Comparison of ENCODE assay signal across 9 mouse cellular contexts in the genomic region with DNA sequence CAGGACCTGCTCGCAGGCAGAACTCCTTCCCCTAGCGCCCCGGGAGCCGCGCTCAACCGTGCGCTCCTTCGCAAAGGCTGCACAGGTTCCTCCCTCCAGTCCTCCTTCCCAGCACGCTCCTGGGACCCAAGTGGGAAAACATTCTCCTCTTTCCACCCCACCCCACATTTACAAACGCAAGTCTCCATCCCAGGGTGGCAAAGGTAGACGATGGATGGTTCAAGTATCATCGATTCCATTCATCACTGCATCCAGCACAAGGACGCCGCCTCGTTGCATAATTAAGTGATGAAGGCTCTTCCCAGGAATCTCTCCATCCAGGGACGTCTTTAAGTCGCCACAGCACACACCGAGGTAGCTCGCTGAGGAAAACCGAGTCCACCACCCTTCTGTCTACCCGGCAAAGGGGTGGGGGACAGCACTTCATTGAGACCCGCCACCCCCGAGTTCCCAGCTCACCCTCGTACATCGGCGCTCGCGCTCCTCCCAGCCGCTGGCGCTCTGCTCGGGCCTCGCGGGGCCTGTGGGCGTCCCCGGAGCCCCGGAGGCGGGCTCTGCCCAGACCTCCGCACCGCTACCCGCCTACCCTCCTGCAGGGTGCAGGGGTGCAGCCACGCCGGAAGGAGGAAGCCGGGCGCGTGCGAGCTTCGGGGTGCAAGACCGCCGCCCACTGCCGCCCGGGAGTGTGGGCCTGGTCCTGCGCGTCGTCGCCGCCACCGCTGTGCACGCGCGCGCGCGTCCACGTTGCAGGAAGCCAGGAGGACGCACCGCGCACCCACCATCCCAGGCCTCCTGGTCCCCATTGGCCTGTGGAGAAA. TPM values are rescaled to one million over a fixed set of nuclear protein-coding genes. Genes with fewer than 3 reads are reported as not detected.
DNase-seq lines count a peak whose midpoint lies in the region; ATAC-seq and TF ChIP-seq lines count a peak whose summit lies in the region.
"Had no signal": no experiment of that assay in that cellular context is flagged by ENCODE, and none has a peak within 500 bp of the region (broad histone marks: within the 10 kb centered on the region; RNA-seq: fewer than 3 reads in every experiment).

A gene (minus strand): TSS at position 731 of the 818 bp plus-strand sequence.

- ATAC-seq in hindbrain, postnatal 0 days = peak; percentile 91

- peak; percentile 86 for DNase-seq in ZHBTc4 (ENCODE audit: low read depth, low spot score)
- DNase-seq in gastrocnemius, postnatal 10 days = peak; percentile 49
- peak; percentile 92 for DNase-seq in hindbrain, postnatal 0 days (ENCODE audit: low spot score)
- peak; percentile 85 to 86 for DNase-seq in left cerebral cortex, adult 2 months (ENCODE audit: extremely low spot score in 1 of 2, low spot score in 2 of 2)
- peak; percentile 66 to 82 for DNase-seq in lung, postnatal 4 days
- DNase-seq in right cerebral cortex, adult 18-20 months = peak; percentile 89
- peak; percentile 70 for DNase-seq in urinary bladder, postnatal 14 days (ENCODE audit: low spot score)

- peaks cover 5% of the 10 kb centered on the region for H3K4me1 ChIP-seq in cortical plate, adult 2 months (ENCODE audit: control insufficient read depth, insufficient read depth, low read length)
- peaks cover 8% of the 10 kb centered on the region for H3K4me1 ChIP-seq in hindbrain, postnatal 0 days (ENCODE audit: insufficient read depth, low read length)

- TF ChIP-seq POLR2A in cortical plate, adult 2 months (IDR thresholded peaks at IDR 0.05; ENCODE audit: extremely low read depth, insufficient read depth, low read length) = peak; percentile 33; the same call in 1 of the 2 replicates

- intact Hi-C loops in left cerebral cortex, adult 2 months (cut with DNase I) = loop anchor here (5.0 kb wide), 2 partner anchors 75 to 90 kb away; a partner anchor contains a TSS

- peak within 1 kb of the TSS; percentile 76 for H3K9ac ChIP-seq in hindbrain, postnatal 0 days (replicated peaks; ENCODE audit: low read length)

- no peaks in the 10 kb centered on the region for H3K9me3 ChIP-seq in hindbrain, postnatal 0 days (ENCODE audit: low read length)

- H3K27ac ChIP-seq in cortical plate, adult 2 months (ENCODE audit: insufficient read depth, low read length) = peak within 1 kb of the TSS; percentile 68
- H3K27ac ChIP-seq in hindbrain, postnatal 0 days = peak within 1 kb of the TSS; percentile 90
- H3K27ac ChIP-seq in left cerebral cortex, adult 2 months = peak within 1 kb of the TSS; percentile 93
- H3K27ac ChIP-seq: macrophage had no signal

- H3K36me3 ChIP-seq in hindbrain, postnatal 0 days (ENCODE audit: insufficient read depth, low read length) = no peaks in the 10 kb centered on the region

- no peaks in the 10 kb centered on the region for H3K27me3 ChIP-seq in hindbrain, postnatal 0 days (ENCODE audit: insufficient read depth, low read length)

- no peak for TF ChIP-seq CTCF in cortical plate, adult 2 months (IDR thresholded peaks at IDR 0.05; ENCODE audit: extremely low read depth, insufficient read depth, low read length)
- no peak for TF ChIP-seq CTCF in hindbrain, postnatal 0 days (IDR thresholded peaks at IDR 0.05; ENCODE audit: low read depth)
- no peak; the same call in 1 of the 2 replicates for TF ChIP-seq CTCF in left cerebral cortex, adult 2 months (IDR thresholded peaks at IDR 0.05)

- peak within 1 kb of the TSS; percentile 66 for H3K4me2 ChIP-seq in hindbrain, postnatal 0 days (ENCODE audit: low read depth, low read length)

- under 1% methylated on average over 67 of the region's 67 CpGs for WGBS in hindbrain, postnatal 0 days

- H3K4me3 ChIP-seq in cortical plate, adult 2 months (ENCODE audit: insufficient read depth, low read length) = peak within 1 kb of the TSS; percentile 85
- H3K4me3 ChIP-seq in hindbrain, postnatal 0 days (ENCODE audit: low read length) = peak within 1 kb of the TSS; percentile 80
- peak within 1 kb of the TSS; percentile 83 for H3K4me3 ChIP-seq in left cerebral cortex, adult 2 months

RNA-seq across cellular contexts. Expression of the gene that starts here (rescaled TPM):
- polyA plus RNA-seq in cortical plate, adult 2 months (2012; rRNA removed) = 29.1 and 29.9 TPM in 2 replicates
- total RNA-seq in gastrocnemius, postnatal 10 days (2021) = 1 to 10 TPM; 1.3 TPM
- total RNA-seq in hindbrain, postnatal 0 days (2014; rRNA removed) = 61.7 and 63.6 TPM in 2 replicates
- 56.2 and 56.7 TPM in 2 replicates for polyA plus RNA-seq in hindbrain, postnatal 0 days (2015; fragmentation: Nextera tagmentation; extraction: Ambion mirVana)
- 10 to 100 TPM; 65.1 to 66.4 TPM for total RNA-seq in left cerebral cortex, adult 2 months (2021)

Comparison
In these comparisons a context has a peak if more than half of its experiments do, and no peak if none do; other contexts are left out.
1. Peak in every context shown above with its lines: DNase-seq, ATAC-seq, H3K4me3 ChIP-seq and H3K27ac ChIP-seq.
2. RNA of the gene that starts here (total RNA-seq): 65.1 to 66.4 TPM in left cerebral cortex, adult 2 months and 61.7 to 63.6 TPM in hindbrain, postnatal 0 days; 1.3 TPM in gastrocnemius, postnatal 10 days; every median in the first group is over 10 times any median in the second.